Mouse (Mus musculus) hindbrain, embryonic 11.5 days (tissue): ENCODE data around the gene Grik3. TPM values are rescaled to one million over a fixed set of nuclear protein-coding genes. Genes with fewer than 3 reads are reported as not detected.

Experiments
- ATAC-seq: fragments of 200-750 bp; cut with Nextera tagmentation; 2 replicates; pipeline ENCODE4 v1.8.0; 2017; ENCODE audit warnings: mild to moderate bottlenecking, moderate TSS enrichment, moderate library complexity; ENCODE audit not compliant: low FRiP score
- DNase-seq: peaks from one replicate; pipeline ENCODE4 v3.0.0-alpha.2; 2015; ENCODE audit warnings: low spot score
- H3K27ac ChIP-seq: fragments of 300-500 bp; sonication (generic); 2 replicates; pipeline ENCODE4 v1.5.1; 2014; ENCODE audit warnings: mild to moderate bottlenecking, low read depth, low read length
- H3K27me3 ChIP-seq: fragments of 300-500 bp; sonication (generic); 2 replicates; pipeline ENCODE4 v1.6.1; 2014; ENCODE audit warnings: mild to moderate bottlenecking, low read length, moderate library complexity, mixed read lengths; ENCODE audit not compliant: control insufficient read depth, insufficient read depth
- H3K36me3 ChIP-seq: fragments of 300-500 bp; sonication (generic); 2 replicates; pipeline ENCODE4 v1.6.1; 2014; ENCODE audit warnings: mild to moderate bottlenecking, low read length, moderate library complexity, mixed read lengths; ENCODE audit not compliant: control insufficient read depth, insufficient read depth
- H3K4me1 ChIP-seq: fragments of 300-500 bp; sonication (generic); replicated peaks from 2 replicates; pipeline ENCODE4 v1.6.1; 2014; ENCODE audit warnings: low read length, mixed read lengths; ENCODE audit not compliant: control insufficient read depth, insufficient read depth
- H3K4me2 ChIP-seq: fragments of 300-500 bp; sonication (generic); replicated peaks from 2 replicates; pipeline ENCODE4 v1.6.1; 2014; ENCODE audit warnings: mild to moderate bottlenecking, low read depth, low read length
- H3K4me3 ChIP-seq: fragments of 300-500 bp; sonication (generic); 2 replicates; pipeline ENCODE4 v1.5.1; 2014; ENCODE audit warnings: low read depth, low read length
- H3K9ac ChIP-seq: fragments of 300-500 bp; sonication (generic); 2 replicates; pipeline ENCODE4 v1.6.1; 2014; ENCODE audit warnings: low read depth, low read length
- H3K9me3 ChIP-seq: fragments of 300-500 bp; sonication (generic); 2 replicates; pipeline ENCODE4 v1.6.1; 2016; ENCODE audit warnings: low read length; ENCODE audit not compliant: control insufficient read depth
- WGBS: fragments of 180-500 bp; shearing (Covaris S2); extraction: QIAGEN DNeasy Blood & Tissue Kit; methylation state at CpG from one replicate; pipeline ENCODE4 v1.1.7; 2014; 5-methylcytosine and 5-hydroxymethylcytosine counted together
- polyA plus RNA-seq: library from polyadenylated mRNA; unstranded; fragments of >200 nt; fragmentation: Nextera tagmentation; extraction: Ambion mirVana; gene quantifications from 2 replicates; pipeline ENCODE4 v1.2.1, GENCODE M21; 2014

The Grik3 gene
- polyA plus RNA-seq, 1 experiment from 2014 or later = 2.9 TPM

- H3K4me1 ChIP-seq = no peaks in the 10 kb centered on the region
- no peaks in the 10 kb centered on the region for H3K27me3 ChIP-seq
- H3K36me3 ChIP-seq = no peaks in the 10 kb centered on the region
- no peaks in the 10 kb centered on the region for H3K9me3 ChIP-seq
- DNase-seq (no peak), ATAC-seq (no peak)
- WGBS = 81% methylated on average over 8 of the region's 8 CpGs
- H3K27ac ChIP-seq = no peak overlapping the region
- no peak overlapping the region for H3K4me3 ChIP-seq
- no peak overlapping the region for H3K9ac ChIP-seq
- no peak overlapping the region for H3K4me2 ChIP-seq
Observed at GRCm38 (mm10) chr4:125705746-125706145, 215.2 kb downstream of the Grik3 start.

- Histone ChIP-seq H3K4me2 (no peak overlapping the region), H3K9ac (no peak overlapping the region), H3K9me3 (no peaks in the 10 kb centered on the region), H3K4me3 (no peak overlapping the region), H3K4me1 (no peaks in the 10 kb centered on the region), H3K27me3 (no peaks in the 10 kb centered on the region), H3K27ac (no peak overlapping the region), H3K36me3 (no peaks in the 10 kb centered on the region)
- no peak for ATAC-seq
- WGBS = 80% methylated on average over 10 of the region's 10 CpGs
- DNase-seq = no peak
Observed at GRCm38 (mm10) chr4:125709716-125710115, 219.2 kb downstream of the Grik3 start.

GRCm38 (mm10) chr4:125717881-125718280, 227.4 kb downstream of the Grik3 start:
- Histone ChIP-seq H3K9me3 (no peaks in the 10 kb centered on the region), H3K4me3 (no peak overlapping the region), H3K9ac (no peak overlapping the region), H3K27me3 (no peaks in the 10 kb centered on the region), H3K4me2 (no peak overlapping the region), H3K27ac (no peak overlapping the region), H3K36me3 (no peaks in the 10 kb centered on the region), H3K4me1 (0 out of 2 replicates have a peak, but pooled peaks cover 3% of the 10 kb centered on the region)
- DNase-seq (no peak), ATAC-seq (no peak)
- 43% methylated on average over 6 of the region's 6 CpGs for WGBS

GRCm38 (mm10) chr4:125718429-125719140, 228.1 kb downstream of the Grik3 start:
- H3K9me3 ChIP-seq = no peaks in the 10 kb centered on the region
- H3K4me2 ChIP-seq = no peak overlapping the region
- H3K27ac ChIP-seq = peak overlapping the region; percentile 11; the same call in 1 of the 2 replicates
- H3K9ac ChIP-seq = no peak overlapping the region
- no peak overlapping the region for H3K4me3 ChIP-seq
- ATAC-seq (peak; percentile 50; the same call in 1 of the 2 replicates), DNase-seq (peak; percentile 26)
- 0 out of 2 replicates have a peak, but pooled peaks cover 3% of the 10 kb centered on the region for H3K4me1 ChIP-seq
- H3K36me3 ChIP-seq = no peaks in the 10 kb centered on the region
- no peaks in the 10 kb centered on the region for H3K27me3 ChIP-seq
- WGBS = 40% methylated on average over 18 of the region's 18 CpGs

GRCm38 (mm10) chr4:125726241-125726640, 235.7 kb downstream of the Grik3 start:
- H3K4me3 ChIP-seq = no peak overlapping the region
- H3K9me3 ChIP-seq = no peaks in the 10 kb centered on the region
- H3K4me1 ChIP-seq = peaks cover 11% of the 10 kb centered on the region; the same call in 1 of the 2 replicates
- H3K36me3 ChIP-seq = no peaks in the 10 kb centered on the region
- ATAC-seq (no peak), DNase-seq (no peak)
- H3K4me2 ChIP-seq = no peak overlapping the region
- H3K27ac ChIP-seq = no peak overlapping the region
- no peak overlapping the region for H3K9ac ChIP-seq
- H3K27me3 ChIP-seq = peaks cover 3% of the 10 kb centered on the region
- 88% methylated on average over 1 of the region's 1 CpGs for WGBS

GRCm38 (mm10) chr4:125727030-125727429, 236.5 kb downstream of the Grik3 start:
- Histone ChIP-seq H3K9me3 (no peaks in the 10 kb centered on the region), H3K27ac (no peak overlapping the region), H3K4me1 (peaks cover 11% of the 10 kb centered on the region; the same call in 1 of the 2 replicates), H3K9ac (no peak overlapping the region), H3K4me2 (peak overlapping the region; percentile 39), H3K36me3 (no peaks in the 10 kb centered on the region), H3K27me3 (peaks cover 5% of the 10 kb centered on the region), H3K4me3 (peak overlapping the region; percentile 15)
- DNase-seq = no peak
- no peak for ATAC-seq
- WGBS = 27% methylated on average over 10 of the region's 10 CpGs

- DNase-seq = no peak
- 21% methylated on average over 4 of the region's 4 CpGs for WGBS
- ATAC-seq = no peak
- H3K4me2 ChIP-seq = peak overlapping the region; percentile 39
- H3K4me3 ChIP-seq = peak overlapping the region; percentile 25
- peaks cover 5% of the 10 kb centered on the region for H3K27me3 ChIP-seq
- H3K4me1 ChIP-seq = peaks cover 11% of the 10 kb centered on the region; the same call in 1 of the 2 replicates
- no peaks in the 10 kb centered on the region for H3K36me3 ChIP-seq
- H3K9me3 ChIP-seq = no peaks in the 10 kb centered on the region
- H3K9ac ChIP-seq = peak overlapping the region; percentile 65
- H3K27ac ChIP-seq = peak overlapping the region; percentile 80; the same call in 1 of the 2 replicates
Observed at GRCm38 (mm10) chr4:125727626-125728025, 237.1 kb downstream of the Grik3 start.

- ATAC-seq = no peak
- 8% methylated on average over 15 of the region's 15 CpGs for WGBS
- Histone ChIP-seq H3K4me2 (peak overlapping the region; percentile 39), H3K36me3 (no peaks in the 10 kb centered on the region), H3K4me3 (peak overlapping the region; percentile 25), H3K4me1 (peaks cover 11% of the 10 kb centered on the region; the same call in 1 of the 2 replicates), H3K27me3 (peaks cover 5% of the 10 kb centered on the region), H3K9me3 (no peaks in the 10 kb centered on the region), H3K27ac (peak overlapping the region; percentile 80), H3K9ac (peak overlapping the region; percentile 65)
- DNase-seq = peak; percentile 50
Observed at GRCm38 (mm10) chr4:125728091-125728863, 237.8 kb downstream of the Grik3 start.
